Mouse (Mus musculus) neural tube, embryonic 12.5 days (tissue): Measurements from ENCODE around the gene Jph2. TPM values are rescaled to one million over a fixed set of nuclear protein-coding genes. Genes with fewer than 3 reads are reported as not detected.

Source experiments
- ATAC-seq: fragments of 200-750 bp; cut with Nextera tagmentation; 2 replicates; pipeline ENCODE4 v1.8.0; 2017; ENCODE audit warnings: low read depth, mild to moderate bottlenecking, moderate TSS enrichment, moderate library complexity; ENCODE audit not compliant: low FRiP score
- H3K27ac ChIP-seq: fragments of 300-500 bp; sonication (generic); 2 replicates; pipeline ENCODE4 v1.5.1; 2016
- H3K27me3 ChIP-seq: fragments of 300-500 bp; sonication (generic); replicated peaks from 2 replicates; pipeline ENCODE4 v1.6.1; 2016; ENCODE audit warnings: mild to moderate bottlenecking
- H3K36me3 ChIP-seq: fragments of 300-500 bp; sonication (generic); 2 replicates; pipeline ENCODE4 v1.6.1; 2016; ENCODE audit warnings: mild to moderate bottlenecking
- H3K4me1 ChIP-seq: fragments of 300-500 bp; sonication (generic); 2 replicates; pipeline ENCODE4 v1.6.1; 2016
- H3K4me2 ChIP-seq: fragments of 300-500 bp; sonication (generic); replicated peaks from 2 replicates; pipeline ENCODE4 v1.6.1; 2016; ENCODE audit warnings: mild to moderate bottlenecking
- H3K4me3 ChIP-seq: fragments of 300-500 bp; sonication (generic); 2 replicates; pipeline ENCODE4 v1.5.1; 2016
- H3K9ac ChIP-seq: fragments of 300-500 bp; sonication (generic); 2 replicates; pipeline ENCODE4 v1.6.1; 2016; ENCODE audit warnings: mild to moderate bottlenecking
- H3K9me3 ChIP-seq: fragments of 300-500 bp; sonication (generic); 2 replicates; pipeline ENCODE4 v1.6.1; 2016; ENCODE audit warnings: mild to moderate bottlenecking
- WGBS: fragments of 180-500 bp; shearing (Covaris S2); methylation state at CpG from one replicate; pipeline ENCODE4 v1.1.7; 2016; 5-methylcytosine and 5-hydroxymethylcytosine counted together
- polyA plus RNA-seq: library from polyadenylated mRNA; unstranded; fragments of >200 nt; fragmentation: Nextera tagmentation; extraction: Ambion mirVana; gene quantifications from 2 replicates; pipeline ENCODE4 v1.2.1, GENCODE M21; 2016

Jph2 gene
- polyA plus RNA-seq, 1 experiment from 2014 or later: 0.81 TPM

DNA sequence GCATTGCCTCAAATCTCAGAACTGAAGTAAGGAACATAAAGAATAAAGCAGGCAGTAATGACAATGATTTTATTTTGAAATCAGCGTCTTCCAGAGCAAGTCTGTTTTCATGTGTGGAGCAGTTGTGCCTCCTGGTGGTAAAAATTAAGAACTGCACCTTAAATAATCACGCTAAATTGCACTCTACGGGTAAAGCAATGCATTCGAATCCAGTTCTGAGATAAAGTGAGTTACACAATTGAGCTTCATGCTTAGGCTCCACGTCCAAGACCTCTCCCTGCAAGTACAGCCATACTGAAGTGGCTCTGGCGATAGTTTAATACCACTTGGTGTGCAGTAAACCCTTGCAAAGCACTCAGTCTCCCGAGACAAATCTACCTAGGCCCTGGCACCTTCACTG is 67.1 kb downstream of the Jph2 start:
- Histone ChIP-seq H3K4me3 (no peak overlapping the region), H3K9ac (no peak overlapping the region), H3K27ac (no peak overlapping the region), H3K27me3 (0 out of 2 replicates have a peak, but pooled peaks cover 2% of the 10 kb centered on the region), H3K9me3 (no peaks in the 10 kb centered on the region), H3K4me1 (no peaks in the 10 kb centered on the region), H3K4me2 (no peak overlapping the region), H3K36me3 (no peaks in the 10 kb centered on the region)
- ATAC-seq: no peak
- 28% methylated on average over 7 of the region's 7 CpGs for WGBS

DNA sequence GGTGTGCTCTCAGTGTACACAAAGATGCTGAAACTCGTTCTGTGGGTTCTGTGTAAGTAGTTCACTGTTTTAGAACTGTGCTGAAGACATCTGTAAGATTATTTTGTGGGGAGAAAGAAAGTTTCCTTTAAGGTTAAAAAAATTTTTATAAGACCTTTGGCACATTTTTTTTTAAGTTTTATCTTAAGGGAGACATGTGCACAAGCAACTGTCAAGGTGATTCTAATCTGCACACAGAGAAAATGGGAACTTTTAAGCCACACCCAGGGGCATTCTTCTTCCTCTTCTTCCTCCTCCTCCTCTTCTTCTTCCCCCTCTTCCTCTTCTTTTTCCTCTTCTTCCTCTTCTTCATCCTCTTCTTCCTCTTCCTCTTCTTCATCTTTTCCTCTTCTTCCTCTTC is 74.6 kb downstream of the Jph2 start:
- no peak for ATAC-seq
- no peak overlapping the region for H3K9ac ChIP-seq
- H3K27me3 ChIP-seq: no peaks in the 10 kb centered on the region; the same call in 1 of the 2 replicates
- H3K9me3 ChIP-seq: no peaks in the 10 kb centered on the region
- no peak overlapping the region for H3K4me3 ChIP-seq
- no peak overlapping the region for H3K27ac ChIP-seq
- H3K4me2 ChIP-seq: no peak overlapping the region
- peaks cover 8% of the 10 kb centered on the region for H3K36me3 ChIP-seq
- H3K4me1 ChIP-seq: no peaks in the 10 kb centered on the region
- 59% methylated on average over 1 of the region's 1 CpGs for WGBS

DNA sequence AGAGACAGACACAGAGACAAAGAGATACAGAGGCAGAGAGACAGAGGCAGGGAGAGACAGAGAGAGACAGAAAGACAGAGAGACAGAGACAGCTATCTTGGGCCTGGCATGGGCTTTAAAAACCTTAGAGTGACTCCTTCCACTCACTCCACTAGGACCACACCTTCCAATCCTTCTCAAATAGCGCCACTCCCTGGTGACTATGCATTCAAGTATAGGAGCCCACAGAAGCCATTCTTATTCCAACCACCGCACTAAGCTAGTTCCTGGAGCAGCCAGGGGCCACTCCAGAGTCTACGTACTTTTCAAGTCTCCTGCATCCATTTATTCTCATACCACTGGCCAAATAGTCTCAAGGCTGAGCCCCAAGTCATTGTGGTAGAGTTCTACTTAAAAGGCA is 79.0 kb downstream of the Jph2 start:
- H3K4me1 ChIP-seq: no peaks in the 10 kb centered on the region
- H3K27ac ChIP-seq: no peak overlapping the region
- H3K9me3 ChIP-seq: no peaks in the 10 kb centered on the region
- H3K9ac ChIP-seq: no peak overlapping the region
- peaks cover 6% of the 10 kb centered on the region; the same call in 1 of the 2 replicates for H3K27me3 ChIP-seq
- no peak overlapping the region for H3K4me2 ChIP-seq
- no peak overlapping the region for H3K4me3 ChIP-seq
- 86% methylated on average over 3 of the region's 3 CpGs for WGBS
- H3K36me3 ChIP-seq: peaks cover 8% of the 10 kb centered on the region
- no peak for ATAC-seq

DNA sequence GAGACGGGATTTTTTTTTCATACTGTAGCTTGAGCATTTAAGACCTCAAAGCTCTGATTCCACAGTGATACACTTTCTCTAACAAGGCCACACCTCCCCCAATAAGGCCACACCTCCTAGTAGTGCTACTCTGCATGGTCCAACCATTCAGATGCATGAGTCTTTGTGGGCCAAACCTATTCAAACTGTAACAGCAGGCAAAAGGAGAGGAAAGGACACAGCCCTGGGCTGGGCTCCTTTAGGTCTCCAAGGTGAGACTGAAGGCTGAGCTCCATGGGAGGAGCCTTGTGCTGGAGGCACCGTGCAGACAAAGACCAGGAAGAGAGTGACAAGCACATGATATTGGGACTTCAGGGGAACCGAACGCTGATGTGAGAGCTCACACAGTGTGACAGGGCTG is 80.5 kb downstream of the Jph2 start:
- no peak overlapping the region for H3K4me3 ChIP-seq
- H3K27ac ChIP-seq: no peak overlapping the region
- 85% methylated on average over 4 of the region's 4 CpGs for WGBS
- H3K4me1 ChIP-seq: no peaks in the 10 kb centered on the region
- no peak overlapping the region for H3K4me2 ChIP-seq
- peaks cover 8% of the 10 kb centered on the region for H3K36me3 ChIP-seq
- H3K27me3 ChIP-seq: 0 out of 2 replicates have a peak, but pooled peaks cover 6% of the 10 kb centered on the region
- no peak overlapping the region for H3K9ac ChIP-seq
- no peak for ATAC-seq
- no peaks in the 10 kb centered on the region for H3K9me3 ChIP-seq

DNA sequence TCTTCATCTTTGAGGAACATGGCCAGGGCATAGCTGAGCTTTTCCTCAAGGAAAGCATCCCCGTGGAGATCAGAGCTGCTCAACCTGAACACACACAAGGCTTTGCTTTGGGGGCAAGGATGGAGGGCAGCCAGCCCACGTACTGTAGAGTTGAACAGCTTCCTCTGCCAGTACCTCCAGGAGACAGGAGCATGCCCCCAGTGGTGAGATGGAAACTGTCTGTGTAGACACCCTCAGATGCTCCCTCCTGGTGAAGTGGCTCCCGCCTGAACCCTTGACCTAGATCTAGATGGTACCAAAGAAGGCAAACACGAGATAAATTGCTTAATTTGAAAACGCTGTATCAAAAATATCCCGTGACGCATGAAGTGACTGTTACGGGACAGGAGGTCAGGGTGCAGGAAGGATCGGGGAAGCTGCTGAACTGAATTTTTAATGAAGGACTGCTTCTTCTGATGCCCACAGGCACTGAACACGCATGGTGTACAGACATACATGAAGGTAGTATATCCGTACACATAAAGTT is 87.6 kb downstream of the Jph2 start:
- peaks cover 6% of the 10 kb centered on the region; the same call in 1 of the 2 replicates for H3K27me3 ChIP-seq
- WGBS: 82% methylated on average over 11 of the region's 11 CpGs
- no peaks in the 10 kb centered on the region for H3K4me1 ChIP-seq
- no peaks in the 10 kb centered on the region for H3K36me3 ChIP-seq
- no peaks in the 10 kb centered on the region for H3K9me3 ChIP-seq
- H3K4me3 ChIP-seq: no peak overlapping the region
- H3K4me2 ChIP-seq: no peak overlapping the region
- H3K27ac ChIP-seq: no peak overlapping the region
- ATAC-seq: no peak
- H3K9ac ChIP-seq: no peak overlapping the region

DNA sequence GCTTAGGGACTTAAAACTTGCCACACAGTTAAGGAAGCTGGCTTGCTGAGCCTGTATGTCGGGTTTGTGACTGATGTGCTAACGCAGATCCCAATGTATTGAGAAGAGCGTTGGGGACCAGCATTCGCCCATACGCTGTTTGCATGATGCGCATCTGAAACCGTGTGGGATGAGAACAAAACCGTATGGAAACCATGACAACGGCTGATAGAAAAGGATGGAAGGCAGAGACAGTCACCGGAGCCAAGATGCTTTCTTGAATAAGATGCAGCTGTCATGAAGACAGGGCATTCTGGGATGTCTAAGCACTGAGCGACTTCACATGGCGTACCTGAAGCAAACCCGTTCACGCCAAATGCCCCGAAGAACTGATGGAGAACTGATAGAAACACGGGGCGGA is 88.4 kb downstream of the Jph2 start:
- H3K9me3 ChIP-seq: no peaks in the 10 kb centered on the region
- 79% methylated on average over 17 of the region's 17 CpGs for WGBS
- no peaks in the 10 kb centered on the region for H3K4me1 ChIP-seq
- no peak overlapping the region for H3K9ac ChIP-seq
- no peak for ATAC-seq
- H3K36me3 ChIP-seq: no peaks in the 10 kb centered on the region
- no peak overlapping the region for H3K27ac ChIP-seq
- peaks cover 6% of the 10 kb centered on the region for H3K27me3 ChIP-seq
- H3K4me3 ChIP-seq: no peak overlapping the region
- H3K4me2 ChIP-seq: no peak overlapping the region

DNA sequence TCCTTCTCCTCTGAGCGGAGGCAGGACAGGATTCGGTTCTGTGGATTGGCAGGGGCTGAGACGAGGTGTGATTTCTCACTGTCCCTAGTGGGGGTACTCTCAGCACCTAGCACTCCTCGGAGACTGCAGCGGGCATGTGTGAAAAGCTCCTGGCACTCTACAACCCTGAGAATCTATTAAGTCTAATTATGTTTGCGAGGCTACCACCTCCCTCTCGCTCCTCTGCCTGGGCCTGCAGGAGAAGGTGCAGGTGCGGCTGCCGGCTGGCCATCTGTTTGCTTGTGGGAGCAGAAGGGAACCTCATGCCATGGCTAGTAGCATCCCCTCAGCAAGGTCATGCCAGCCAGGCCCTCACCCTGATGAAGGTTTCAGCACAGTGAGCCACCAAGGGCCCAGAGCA is 94.8 kb downstream of the Jph2 start:
- Histone ChIP-seq H3K4me1 (peaks cover 28% of the 10 kb centered on the region), H3K36me3 (no peaks in the 10 kb centered on the region), H3K27me3 (peaks cover 35% of the 10 kb centered on the region), H3K9ac (no peak overlapping the region), H3K4me2 (no peak overlapping the region), H3K4me3 (no peak overlapping the region), H3K9me3 (no peaks in the 10 kb centered on the region), H3K27ac (no peak overlapping the region)
- 51% methylated on average over 9 of the region's 9 CpGs for WGBS
- no peak for ATAC-seq

DNA sequence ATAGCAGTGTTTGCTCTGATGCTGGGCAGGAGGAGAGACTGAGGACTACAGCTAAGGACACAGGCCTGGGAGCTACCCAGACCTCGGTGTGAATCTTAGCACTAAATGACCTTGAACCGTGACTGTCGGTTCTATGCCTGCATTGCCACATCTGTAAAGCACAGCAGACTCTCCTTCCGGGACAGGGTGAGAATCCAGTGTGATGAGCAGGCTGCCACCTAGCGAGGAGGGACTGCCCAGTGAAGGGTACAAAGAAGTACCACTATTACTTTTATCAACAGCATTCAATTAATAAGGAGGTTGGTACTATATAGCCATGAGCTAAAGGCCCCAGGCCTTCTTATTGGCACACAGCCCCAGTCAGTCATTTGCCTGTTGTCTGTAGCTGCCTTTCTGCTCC is 96.2 kb downstream of the Jph2 start:
- Histone ChIP-seq H3K9ac (no peak overlapping the region), H3K9me3 (no peaks in the 10 kb centered on the region), H3K4me2 (no peak overlapping the region), H3K27me3 (peaks cover 35% of the 10 kb centered on the region), H3K27ac (no peak overlapping the region), H3K36me3 (no peaks in the 10 kb centered on the region), H3K4me1 (peaks cover 42% of the 10 kb centered on the region), H3K4me3 (no peak overlapping the region)
- 59% methylated on average over 5 of the region's 5 CpGs for WGBS
- no peak for ATAC-seq

DNA sequence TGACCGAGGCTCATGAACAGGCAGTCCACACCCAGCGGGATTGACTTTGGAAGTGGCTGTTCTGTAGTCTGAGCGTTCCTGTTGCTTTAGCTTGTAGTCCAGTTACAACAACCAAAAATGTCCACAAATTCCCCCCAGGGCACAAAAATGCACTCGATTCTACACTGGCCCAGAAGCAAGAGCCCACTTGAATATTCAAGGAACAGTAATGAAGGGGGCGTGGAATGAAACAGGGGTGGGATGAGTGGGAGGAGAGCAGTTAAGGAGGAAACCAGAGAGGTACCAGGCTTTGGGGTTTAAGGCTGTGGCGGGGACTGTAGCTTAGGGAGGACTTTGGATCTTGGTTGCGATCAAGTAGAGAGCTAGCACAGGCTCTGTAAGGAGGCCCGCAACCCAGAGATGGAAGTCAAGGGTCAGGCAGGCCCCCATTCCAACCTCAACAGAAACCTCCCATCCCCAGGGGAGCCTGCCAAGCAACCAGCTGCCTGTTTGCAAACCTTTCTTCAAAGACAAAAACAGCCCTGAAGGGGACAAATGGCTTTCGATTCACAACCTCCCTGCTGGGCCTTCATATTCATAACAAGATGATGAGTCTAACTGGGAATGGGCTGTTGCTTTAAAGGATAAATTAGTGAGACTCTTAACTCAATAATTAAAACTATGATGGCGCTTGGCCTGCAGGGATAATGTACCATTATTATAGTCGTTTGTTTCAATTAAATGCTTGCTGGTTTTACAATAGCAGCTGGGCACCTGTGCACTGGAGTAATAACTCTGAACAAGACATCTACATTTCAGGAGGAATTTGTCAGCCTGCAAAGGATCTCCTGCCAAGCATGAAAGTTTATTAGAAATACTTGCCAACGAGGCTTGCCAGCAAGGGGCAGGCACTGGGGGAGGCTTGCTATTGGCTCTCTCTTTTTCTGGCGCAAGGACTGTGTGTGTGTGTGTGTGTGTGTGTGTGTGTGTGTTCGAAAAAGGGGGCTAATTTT is 97.4 kb downstream of the Jph2 start:
- H3K27me3 ChIP-seq: peaks cover 44% of the 10 kb centered on the region

DNA sequence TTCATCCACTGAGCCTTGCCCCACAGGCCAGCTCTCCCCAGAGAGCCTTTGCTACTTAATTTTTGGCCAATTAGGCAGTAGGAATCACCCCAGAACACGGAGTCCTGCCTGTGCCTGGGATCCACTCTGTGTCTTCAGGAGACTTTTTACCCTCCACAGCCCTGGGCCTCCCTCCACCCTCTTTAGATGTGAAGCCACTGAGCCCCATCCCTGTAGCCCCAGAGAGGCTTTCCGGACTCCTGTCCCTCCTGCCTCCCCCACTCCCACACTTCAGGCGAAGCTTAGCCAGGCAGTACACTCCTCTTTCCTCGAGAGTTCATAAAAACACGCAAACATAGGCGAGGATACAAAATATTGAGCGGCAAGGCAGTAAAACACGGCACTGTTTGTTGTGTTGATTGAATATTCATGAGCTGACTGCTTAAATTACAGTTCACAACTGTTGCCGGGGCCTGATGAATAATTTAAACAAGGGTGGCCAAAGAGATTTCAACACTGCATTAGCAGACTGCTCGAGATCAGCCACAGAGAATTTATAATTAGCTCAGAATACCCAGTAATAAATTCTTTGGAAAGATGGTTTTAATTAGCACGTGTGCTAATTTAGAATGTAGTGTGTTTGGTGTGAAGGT is 100.7 kb downstream of the Jph2 start:
- Histone ChIP-seq H3K27ac (no peak overlapping the region), H3K4me2 (peak overlapping the region; percentile 48), H3K9ac (no peak overlapping the region), H3K27me3 (peaks cover 48% of the 10 kb centered on the region), H3K4me3 (no peak overlapping the region), H3K36me3 (no peaks in the 10 kb centered on the region), H3K4me1 (peaks cover 45% of the 10 kb centered on the region), H3K9me3 (no peaks in the 10 kb centered on the region)
- WGBS: 21% methylated on average over 11 of the region's 11 CpGs
- peak; percentile 56 for ATAC-seq

More for the DNA sequence above, 97.4 kb downstream of the Jph2 start:
- H3K4me3 ChIP-seq: no peak overlapping the region
- H3K27ac ChIP-seq: no peak overlapping the region
- no peak overlapping the region for H3K9ac ChIP-seq
- no peaks in the 10 kb centered on the region for H3K36me3 ChIP-seq
- no peak overlapping the region for H3K4me2 ChIP-seq
- 34% methylated on average over 14 of the region's 14 CpGs for WGBS
- no peaks in the 10 kb centered on the region for H3K9me3 ChIP-seq
- ATAC-seq: 0 out of 2 replicates have a peak, but pooled peaks have one; percentile 13
- H3K4me1 ChIP-seq: peaks cover 43% of the 10 kb centered on the region

DNA sequence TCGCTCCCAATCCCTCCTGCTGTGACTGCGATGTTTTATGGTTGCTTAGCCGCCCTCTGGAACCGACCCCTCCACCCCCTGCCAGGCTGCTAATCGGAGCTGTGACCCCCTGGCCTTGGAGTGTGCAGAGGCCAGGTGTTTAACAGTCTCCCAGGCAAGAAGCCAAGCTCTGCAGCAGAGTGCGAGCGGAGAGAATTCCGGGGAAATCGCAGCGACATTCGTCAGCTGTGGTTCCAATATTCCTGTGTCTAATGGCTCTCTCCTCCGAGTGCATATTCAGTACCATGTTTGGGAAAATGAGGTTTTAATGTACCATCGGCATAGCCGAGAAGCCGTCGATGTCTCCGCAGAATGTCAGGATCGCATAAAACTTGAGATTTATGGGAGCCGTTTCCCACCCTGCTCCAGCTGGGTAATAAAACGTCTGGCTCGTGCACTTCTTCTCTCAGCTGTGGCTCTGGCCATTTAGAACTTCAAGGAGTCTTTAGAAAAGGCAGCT is 108.9 kb downstream of the Jph2 start:
- Histone ChIP-seq H3K4me2 (peak overlapping the region; percentile 49), H3K9ac (no peak overlapping the region), H3K9me3 (no peaks in the 10 kb centered on the region), H3K27ac (peak overlapping the region; percentile 32), H3K27me3 (peaks cover 55% of the 10 kb centered on the region), H3K4me3 (0 out of 2 replicates have a peak overlapping the region, but pooled peaks have one; percentile 9), H3K4me1 (peaks cover 22% of the 10 kb centered on the region), H3K36me3 (no peaks in the 10 kb centered on the region)
- ATAC-seq: peak; percentile 68
- under 1% methylated on average over 21 of the region's 21 CpGs for WGBS
